Mouse (Mus musculus): Measurements from ENCODE around the gene Trpm3. TPM values are rescaled to one million over a fixed set of nuclear protein-coding genes. Genes with fewer than 3 reads are reported as not detected.

Gene Trpm3
- total RNA-seq, 2 experiments from 2014 or later, result 1.7 to 1.8 TPM

DNA sequence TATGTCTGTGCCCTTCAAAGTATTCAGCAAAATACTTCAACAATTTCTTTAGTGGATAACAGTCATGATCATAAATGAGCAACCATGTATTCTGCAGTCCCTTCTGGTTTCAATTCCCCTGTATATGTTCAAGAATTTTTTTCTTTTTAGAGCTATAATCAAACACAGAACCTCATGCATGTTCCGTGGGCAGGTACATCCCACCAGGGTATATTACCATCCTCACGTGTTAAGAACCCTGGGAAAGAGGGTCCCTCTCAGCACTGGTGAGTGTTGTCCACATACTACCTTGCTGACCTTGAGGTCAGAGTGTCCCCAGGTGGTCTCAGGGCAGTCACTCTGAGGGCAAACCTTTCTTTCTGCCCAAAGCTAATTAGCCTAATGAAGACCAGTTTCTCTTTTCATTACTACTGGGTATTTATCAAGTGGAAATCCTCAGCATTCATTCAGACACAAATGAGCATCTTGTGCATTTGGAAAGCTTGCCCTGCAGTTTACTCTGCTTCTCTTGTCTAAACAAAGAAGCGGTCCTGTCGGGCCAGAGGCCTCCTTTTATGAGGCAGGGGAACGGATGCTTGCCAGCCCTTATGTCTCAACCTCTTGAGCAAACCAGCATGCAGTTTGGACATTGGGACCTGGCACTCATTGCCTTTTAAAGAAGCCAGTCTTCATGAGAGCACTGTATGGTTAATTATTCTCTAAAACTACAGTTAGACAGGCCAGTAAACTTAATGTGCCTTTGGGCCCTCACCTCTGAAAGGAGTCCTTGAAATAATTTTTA lies 562.2 kb downstream of the Trpm3 start:
- intact Hi-C loops (cut with DNase I), result no loop called here
- DNase-seq (ENCODE audit: low spot score), result no peak

DNA sequence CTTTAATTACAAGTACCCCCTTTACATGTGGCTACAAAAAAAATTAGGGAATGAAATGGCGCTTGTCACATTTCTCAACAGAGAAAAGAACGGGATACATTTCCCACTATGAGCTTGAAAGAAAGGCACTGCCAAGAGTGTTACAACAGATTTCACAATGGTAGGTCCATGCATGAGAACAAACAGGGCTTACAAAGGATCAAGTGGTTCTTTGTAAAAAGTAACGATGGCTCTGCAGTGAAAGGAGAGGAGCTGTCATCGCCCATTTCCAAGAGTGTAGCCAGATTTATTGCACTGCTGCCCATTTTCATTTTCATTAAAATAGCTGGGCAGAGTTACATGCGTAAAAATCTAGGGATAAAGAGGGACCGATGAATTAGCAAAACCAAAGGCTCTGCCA lies 565.0 kb downstream of the Trpm3 start:
- no peak for DNase-seq (ENCODE audit: low spot score)
- intact Hi-C loops (cut with DNase I), result no loop called here

DNA sequence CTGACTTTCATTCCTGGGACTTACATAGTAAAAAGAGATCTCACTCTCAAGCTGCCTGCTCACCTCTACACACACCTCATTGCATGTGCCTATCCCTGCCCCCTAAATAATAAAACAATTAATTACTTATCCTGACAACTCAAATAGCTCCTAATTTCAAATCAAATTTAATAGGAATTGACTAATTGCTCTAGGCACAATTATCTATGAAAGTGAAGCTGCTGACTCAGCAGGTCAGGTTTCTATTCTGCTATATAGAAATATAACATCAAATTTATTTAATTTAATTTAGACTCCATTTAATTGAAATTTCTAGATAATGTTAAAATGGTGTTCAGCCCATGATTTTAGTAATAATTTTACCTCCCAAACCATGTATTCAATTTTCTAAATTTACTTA lies 566.6 kb downstream of the Trpm3 start:
- no peak for DNase-seq (ENCODE audit: low spot score)
- intact Hi-C loops (cut with DNase I), result no loop called here

DNA sequence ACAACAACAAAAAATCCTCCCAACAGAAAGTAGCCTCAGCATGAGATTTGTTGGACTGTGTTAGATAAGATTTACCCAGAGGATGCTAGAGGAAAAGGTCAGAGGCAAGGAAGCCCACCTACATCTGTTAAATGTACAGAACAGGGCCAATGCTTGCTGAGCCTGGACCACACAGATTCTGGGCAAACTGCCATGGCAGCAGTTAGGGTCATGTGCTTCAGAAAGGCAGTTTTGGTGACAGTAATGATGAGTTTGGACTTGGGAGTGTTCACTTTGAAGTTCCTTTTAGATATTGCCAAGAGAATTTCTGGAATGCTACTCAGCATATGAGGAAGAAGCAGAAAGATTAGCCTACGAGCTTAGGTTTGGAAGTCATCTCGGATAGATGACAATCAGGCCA lies 580.2 kb downstream of the Trpm3 start:
- intact Hi-C loops (cut with DNase I), result no loop called here

DNA sequence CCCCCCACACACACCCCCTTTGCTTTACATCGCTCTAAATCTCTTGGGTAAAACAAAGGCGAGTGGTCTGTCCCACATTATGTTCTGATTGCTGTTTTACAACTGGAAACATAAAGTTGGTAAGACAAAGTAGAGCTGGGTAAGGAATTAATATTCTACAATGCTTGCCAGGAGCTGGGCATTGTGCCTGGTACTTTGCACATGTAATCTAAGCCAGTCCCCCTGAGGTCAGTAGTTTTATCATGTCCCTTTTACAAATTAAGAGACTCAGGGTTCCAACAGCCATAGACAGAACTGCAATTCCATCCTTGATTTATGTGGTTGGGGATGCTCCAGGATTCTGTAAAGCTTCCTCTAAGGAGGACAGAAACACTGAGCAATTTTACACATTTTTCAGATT lies 591.0 kb downstream of the Trpm3 start:
- no peak for DNase-seq (ENCODE audit: low spot score)
- intact Hi-C loops (cut with DNase I), result no loop called here

More for the DNA sequence above, 580.2 kb downstream of the Trpm3 start:
- DNase-seq (ENCODE audit: low spot score), result no peak

DNA sequence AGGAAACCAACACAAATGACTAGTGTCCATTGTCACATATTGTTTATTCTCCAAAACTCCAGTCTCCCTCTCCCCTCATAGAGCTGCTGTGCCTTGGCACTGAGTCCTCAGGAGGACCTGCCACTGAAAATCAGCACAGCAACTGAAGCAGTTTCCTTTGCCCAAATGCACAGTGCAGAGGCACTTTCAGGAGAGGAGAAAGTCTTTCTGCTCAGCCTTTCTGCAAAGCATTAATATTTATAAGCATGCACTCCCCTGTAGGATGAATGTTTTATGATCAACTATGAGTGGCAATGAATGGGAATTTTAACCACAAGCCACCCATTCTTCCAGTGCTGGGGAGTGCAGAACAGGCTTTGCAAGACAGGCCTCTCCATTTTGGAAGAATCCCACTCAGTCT lies 592.1 kb downstream of the Trpm3 start:
- DNase-seq (ENCODE audit: low spot score), result no peak
- intact Hi-C loops (cut with DNase I), result no loop called here

DNA sequence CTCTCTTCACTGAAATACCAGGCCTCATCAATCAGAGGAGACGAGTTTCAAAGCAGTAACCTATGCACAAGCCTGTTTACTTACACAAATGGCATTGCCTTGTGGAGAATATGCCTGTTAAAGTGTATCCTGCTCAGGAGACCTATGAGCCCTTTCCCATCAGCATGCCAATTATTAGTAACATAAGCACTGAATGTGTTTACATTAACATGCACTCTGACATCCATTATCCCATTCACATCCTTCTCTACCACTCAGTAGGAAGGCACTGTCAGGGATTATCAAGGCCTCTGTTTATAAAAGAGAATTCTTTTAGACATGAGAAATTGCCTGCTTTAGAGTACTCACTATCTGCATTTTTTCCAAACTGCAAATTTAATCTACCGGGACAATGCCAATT lies 598.0 kb downstream of the Trpm3 start:
- DNase-seq (ENCODE audit: low spot score), result no peak
- intact Hi-C loops (cut with DNase I), result no loop called here

DNA sequence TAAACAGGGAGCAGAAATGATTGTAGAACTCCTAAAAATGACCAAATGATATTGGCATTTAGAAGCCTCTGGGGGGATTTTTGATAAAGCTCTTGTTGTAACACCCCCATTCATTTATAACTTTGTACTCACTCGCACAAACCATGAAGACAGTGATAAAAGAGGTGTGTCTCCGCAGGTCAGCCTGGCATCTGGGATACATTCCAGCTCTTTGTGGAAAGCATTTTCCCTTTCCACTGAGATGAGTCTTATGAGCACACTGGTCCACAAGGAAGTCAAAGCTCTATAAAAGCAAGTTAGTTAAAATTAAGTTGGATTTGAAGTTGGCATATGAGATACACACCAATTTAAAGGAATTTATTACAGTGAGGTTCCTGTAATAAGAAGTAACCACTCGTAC lies 600.4 kb downstream of the Trpm3 start:
- intact Hi-C loops (cut with DNase I), result no loop called here
- DNase-seq (ENCODE audit: low spot score), result no peak

DNA sequence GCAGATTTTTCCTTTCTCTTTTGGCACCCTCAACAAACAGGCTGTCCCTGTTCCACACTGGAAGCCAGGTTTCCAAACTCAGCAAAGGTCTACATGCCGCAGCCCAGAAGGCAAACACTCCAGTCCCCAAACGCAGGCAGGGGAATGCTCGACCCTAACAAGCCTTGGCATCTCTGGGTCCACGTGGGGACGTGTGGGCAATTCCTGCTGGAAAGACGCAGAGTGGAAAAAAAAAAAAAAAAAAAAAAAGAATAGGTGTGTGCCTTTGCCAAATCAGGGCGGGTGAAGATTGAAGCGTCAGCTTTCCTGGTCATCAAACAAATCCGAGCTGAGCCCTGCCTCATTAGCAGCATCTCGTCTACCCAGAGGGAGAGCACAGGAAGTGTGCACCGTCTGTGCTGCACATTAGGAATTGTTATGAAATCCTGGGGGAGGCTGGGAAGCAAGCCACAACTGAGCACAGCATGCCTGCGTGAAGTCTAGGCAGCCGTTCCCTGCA lies 614.5 kb downstream of the Trpm3 start:
- intact Hi-C loops (cut with DNase I), result no loop called here
- peak; percentile 11 for DNase-seq (ENCODE audit: low spot score)

DNA sequence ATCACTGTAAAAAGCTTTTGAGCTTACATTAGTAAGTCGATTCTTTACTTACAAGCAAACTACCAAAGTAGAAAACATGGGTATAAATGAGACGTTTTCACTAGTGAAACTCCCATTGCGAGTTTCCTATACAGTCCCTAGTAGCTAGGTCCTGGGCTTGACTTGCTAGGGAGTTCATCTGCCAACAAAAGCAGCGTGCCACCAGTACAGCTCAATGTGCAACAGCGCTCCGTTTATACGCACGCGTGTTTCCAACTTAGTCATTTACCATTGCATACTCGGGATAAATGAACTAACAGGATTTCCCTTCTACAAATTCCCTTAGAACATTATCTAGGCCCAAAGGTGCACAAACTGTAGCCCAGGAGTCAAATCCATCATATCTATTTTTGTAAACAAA lies 615.2 kb downstream of the Trpm3 start:
- no peak for DNase-seq (ENCODE audit: low spot score)
- intact Hi-C loops (cut with DNase I), result no loop called here

DNA sequence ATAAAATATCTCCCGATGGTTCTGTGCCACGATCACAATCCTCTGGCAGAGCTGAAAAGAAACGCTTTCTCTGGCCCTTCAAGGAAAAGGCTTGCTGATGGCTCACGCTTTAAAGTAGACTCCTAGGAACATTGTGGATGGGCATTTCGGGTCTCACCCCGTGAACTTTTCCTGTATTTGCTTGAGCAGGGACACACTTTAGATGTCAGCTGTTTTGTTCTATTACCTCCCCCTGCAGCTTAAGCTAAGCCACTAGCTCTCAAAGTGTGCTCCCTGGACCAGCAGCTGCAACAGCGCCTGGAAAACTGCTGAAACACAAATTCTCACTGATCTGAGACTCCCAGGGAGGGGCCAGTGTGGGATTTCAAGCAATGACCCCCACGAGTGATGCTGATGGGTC lies 615.7 kb downstream of the Trpm3 start:
- DNase-seq (ENCODE audit: low spot score), result no peak
- intact Hi-C loops (cut with DNase I), result no loop called here

DNA sequence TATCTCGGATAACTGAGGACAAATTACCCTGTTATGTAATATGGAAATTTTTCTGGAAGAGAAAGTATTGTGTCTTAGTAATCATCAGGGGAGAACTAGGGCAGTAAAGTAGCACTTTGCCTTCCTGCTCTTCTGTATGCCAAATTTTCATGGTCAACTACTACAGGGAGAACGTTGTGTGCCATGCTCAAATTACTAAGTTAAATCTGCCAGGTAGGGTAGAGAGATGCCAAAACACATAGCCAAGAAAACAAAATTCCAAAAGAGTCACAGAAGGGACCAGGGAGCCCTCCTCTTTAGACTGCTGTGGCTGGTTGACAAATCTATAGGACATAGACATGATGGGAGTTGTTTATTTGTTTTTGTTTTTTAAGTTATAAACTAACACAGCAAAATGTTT lies 619.6 kb downstream of the Trpm3 start:
- DNase-seq (ENCODE audit: low spot score), result no peak
- intact Hi-C loops (cut with DNase I), result no loop called here

DNA sequence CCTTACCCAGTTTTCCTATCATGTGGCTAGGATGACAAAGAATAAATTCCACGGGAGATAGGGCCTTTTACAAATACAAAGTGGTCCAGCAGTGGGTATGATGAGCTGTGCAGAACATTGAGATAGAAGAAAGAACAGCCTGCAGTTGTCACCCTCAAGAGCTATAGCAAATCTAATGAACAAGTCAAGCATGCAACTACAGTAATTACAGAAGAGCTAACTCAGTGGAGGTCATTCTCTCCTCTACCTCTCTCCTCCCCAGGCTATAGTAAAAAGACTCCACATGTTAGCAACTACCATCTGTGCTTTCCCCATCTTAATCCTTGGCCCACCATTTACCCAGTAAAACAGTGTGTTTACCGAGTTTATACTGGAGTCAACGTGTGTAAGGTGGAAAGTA lies 629.4 kb downstream of the Trpm3 start:
- intact Hi-C loops (cut with DNase I), result no loop called here
- DNase-seq (ENCODE audit: low spot score), result no peak

DNA sequence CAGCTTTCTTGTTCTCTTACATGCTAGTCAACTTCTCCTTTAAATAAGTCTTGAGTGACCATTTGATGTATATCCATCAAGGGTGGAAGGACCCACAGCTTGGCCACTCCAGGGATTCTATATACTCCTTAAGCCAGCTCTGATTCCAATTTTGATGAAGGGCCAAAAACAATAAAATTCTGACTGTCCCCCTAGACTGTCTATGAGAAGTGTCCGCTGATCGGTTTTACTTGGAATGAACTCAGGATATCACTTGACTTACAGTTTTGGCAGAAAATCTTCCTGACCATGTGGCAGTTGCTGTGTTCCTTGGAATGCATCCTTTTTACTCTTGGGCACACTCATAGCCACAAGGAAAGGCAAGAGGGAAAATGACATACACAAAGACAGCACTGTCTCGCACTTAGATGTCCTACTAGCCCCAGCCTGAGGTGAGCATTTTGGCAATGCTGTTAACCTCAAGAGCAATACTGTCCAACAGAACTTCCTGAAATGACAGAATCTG lies 636.4 kb downstream of the Trpm3 start:
- intact Hi-C loops (cut with DNase I), result no loop called here
- DNase-seq (ENCODE audit: low spot score), result no peak

DNA sequence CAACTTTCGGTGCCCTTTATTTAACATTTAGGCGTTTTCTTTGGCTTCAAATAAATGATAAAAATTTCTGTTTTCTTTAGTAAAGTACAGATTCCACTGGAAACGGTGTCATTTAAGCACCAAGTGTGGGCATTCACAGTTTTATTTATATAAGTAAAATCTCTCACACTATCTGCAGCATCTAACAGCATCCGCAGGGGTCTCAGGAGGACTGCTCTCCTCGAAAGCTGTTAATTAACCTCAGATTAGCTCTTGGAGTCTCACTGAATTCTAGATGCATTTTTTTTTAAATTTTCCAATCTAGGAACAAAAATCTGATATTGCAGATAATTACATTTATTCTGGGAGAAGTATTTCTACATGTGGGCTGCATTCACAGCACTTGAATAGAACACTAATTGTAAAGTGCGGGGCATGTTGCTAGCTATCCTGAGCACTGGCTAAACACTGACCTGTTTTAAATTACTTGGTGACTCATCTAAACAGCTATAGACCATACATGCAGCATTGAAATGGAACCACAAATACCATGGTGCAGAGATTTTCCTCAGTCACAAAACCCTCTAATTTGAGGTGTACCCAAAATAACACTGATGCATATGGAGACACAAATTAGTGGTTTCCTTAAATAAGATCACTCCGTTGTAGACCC lies 641.5 kb downstream of the Trpm3 start:
- intact Hi-C loops (cut with DNase I), result no loop called here
- no peak for DNase-seq (ENCODE audit: low spot score)

DNA sequence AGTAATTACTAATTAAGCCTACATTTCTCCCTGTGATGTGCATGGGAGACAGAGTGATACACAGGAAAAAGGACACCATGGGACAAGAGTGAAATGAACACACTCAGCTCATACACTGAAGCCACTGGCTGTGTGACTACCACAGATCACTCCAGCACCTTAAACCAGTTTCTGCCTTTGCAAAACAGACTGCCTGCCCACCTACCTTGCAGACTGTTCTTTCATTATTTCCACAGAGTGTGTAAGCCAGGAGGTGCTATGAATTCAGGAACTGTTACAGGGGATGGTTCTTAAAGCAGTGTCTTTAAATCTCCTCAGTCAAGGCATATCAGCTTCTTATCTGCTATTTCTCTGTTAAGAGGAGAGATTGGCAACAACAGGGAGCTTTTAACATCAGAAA lies 642.7 kb downstream of the Trpm3 start:
- intact Hi-C loops (cut with DNase I), result no loop called here
- no peak for DNase-seq (ENCODE audit: low spot score)

DNA sequence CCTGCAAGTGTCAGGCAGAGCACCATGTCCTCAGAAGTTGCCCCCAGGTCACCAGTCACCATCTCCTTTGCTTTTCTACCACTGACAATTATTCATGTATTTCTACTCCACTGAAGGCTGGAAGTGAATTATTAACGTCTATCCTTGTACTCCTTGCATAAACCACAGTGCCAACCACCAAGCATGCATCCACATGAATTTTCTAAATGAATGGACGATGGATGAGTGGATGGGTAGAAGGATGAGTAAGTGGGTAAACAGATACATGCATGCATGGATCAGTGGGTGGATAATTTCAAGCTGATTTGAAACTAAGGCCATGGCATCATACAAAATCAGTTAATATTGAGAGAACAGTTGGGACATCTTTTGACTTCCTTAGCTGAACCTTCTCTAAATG lies 644.9 kb downstream of the Trpm3 start:
- no peak for DNase-seq (ENCODE audit: low spot score)
- intact Hi-C loops (cut with DNase I), result no loop called here

DNA sequence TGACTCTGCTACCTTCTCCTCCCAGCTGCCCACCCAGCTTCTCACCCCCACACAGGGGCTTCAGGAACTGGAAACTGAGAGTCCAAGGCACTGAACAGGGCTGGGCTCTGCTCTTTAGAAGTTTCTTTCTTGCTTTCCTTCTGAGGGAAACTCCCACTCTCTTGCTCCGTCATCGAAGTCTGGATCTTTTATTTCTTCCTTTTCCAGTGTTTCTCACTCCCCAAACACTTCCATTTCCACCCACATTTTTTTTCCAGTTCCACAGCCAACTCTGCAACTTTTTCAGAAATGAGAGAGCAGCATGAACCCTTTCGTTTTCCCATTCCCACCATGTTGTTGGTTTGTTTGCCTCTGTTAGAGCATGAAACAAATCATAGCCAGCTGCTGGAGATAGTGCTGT lies 650.9 kb downstream of the Trpm3 start:
- no peak for DNase-seq (ENCODE audit: low spot score)
- intact Hi-C loops (cut with DNase I), result no loop called here

DNA sequence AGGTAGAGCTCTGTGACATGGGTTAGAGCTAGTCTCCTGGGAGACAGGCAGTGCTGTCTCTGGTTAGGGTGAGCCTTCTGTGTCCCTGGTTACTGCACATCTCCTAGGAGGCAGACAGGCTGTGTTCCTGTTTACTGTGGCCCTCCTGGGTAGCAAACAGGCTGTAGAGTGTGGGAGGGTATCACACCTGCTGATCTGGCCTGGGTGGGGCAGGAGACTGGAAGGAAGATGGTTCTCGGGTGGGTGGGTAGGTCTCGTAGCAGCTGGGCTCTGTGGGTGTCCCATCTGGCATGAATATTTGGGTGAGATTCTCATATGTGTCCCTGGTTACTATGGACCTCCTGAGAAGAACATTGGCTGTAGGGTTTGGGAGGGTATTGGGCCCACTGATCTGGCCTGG lies 658.1 kb downstream of the Trpm3 start:
- DNase-seq (ENCODE audit: low spot score), result no peak
- intact Hi-C loops (cut with DNase I), result no loop called here

DNA sequence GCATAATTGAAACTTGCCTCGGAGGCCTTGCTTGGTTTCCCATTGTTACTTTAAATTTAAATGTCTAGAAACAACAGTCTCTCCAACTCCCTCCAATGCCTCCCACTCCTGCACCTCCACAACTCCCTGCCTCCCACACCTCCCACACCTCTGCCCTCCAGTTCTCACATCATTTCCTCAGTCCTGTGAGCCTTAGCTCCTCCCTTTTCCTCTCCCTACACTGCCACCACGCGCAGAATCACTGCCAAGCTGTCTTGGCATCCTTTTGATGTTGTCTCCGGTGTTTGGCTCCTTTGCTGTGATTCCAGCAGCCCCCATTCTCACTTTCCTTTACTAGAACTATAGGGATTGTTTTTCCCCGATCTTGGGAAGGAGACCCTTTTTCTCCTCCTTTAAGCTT lies 661.6 kb downstream of the Trpm3 start:
- DNase-seq (ENCODE audit: low spot score), result no peak
- intact Hi-C loops (cut with DNase I), result no loop called here

DNA sequence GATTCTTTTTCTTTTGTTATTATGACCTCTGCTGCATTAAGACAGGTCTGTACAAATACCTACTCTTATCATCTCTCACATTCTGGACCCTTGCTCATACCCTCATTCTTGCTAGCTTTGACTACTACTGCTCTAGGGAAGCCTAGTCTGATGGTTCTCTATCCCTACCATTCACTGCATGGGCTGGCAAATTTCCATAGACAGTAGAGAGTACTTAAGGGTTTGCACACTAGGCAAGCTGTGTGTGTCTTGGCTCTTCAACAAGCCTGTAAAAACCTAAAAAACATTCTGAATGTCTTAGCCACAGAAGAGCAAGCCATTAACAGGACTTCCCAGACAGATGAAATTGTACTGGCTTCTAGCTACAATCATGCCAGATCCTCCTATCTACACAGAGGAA lies 664.5 kb downstream of the Trpm3 start:
- intact Hi-C loops (cut with DNase I), result no loop called here
- DNase-seq (ENCODE audit: low spot score), result no peak

DNA sequence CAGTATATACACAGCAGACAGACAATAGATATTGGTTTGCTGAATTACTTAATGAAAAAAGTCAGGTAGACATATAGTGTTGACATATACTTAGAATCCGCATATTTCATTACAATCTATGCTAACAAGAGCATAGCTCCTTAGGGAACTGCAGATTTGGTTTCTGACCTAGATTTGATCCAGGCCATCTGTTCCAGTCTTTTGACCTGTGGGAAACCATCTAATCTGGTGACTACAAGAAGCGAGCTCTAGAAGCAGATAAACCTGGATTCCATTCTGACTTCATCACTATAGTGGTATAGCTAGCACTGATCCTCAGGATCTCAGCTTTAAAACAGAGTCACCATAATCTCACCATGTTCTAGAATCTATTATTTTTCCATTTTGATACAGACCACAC lies 665.5 kb downstream of the Trpm3 start:
- no peak for DNase-seq (ENCODE audit: low spot score)
- intact Hi-C loops (cut with DNase I), result no loop called here

Measured in heart, postnatal 25 days (tissue).